Mouse (Mus musculus): ENCODE results near the gene Gtf2ird2.

GRCm38 (mm10) chr5:134217900-134218299, 34.1 kb downstream of the Gtf2ird2 start:
- no peak for TF ChIP-seq CTCF (IDR thresholded peaks at IDR 0.05)
- TF ChIP-seq EP300 (IDR thresholded peaks at IDR 0.05) = no peak

All from lung, postnatal 0 days (tissue).